Mouse (Mus musculus): Measurements from ENCODE around the gene Mmp20. TPM values are rescaled to one million over a fixed set of nuclear protein-coding genes. Genes with fewer than 3 reads are reported as not detected.
A peak's percentile ranks its signal among the peaks of the same experiment; 100 is the strongest.

Mmp20 gene
- total RNA-seq (2014; rRNA removed) (not detected in 2 replicates), polyA plus RNA-seq (2015; fragmentation: Nextera tagmentation; extraction: Ambion mirVana) (not detected in 2 replicates)

- Histone ChIP-seq H3K27me3 (ENCODE audit: insufficient read depth, low read length) (no peaks in the 10 kb centered on the region), H3K27ac (ENCODE audit: low read depth, low read length) (no peak within 1 kb of the TSS), H3K36me3 (ENCODE audit: insufficient read depth, low read length) (no peaks in the 10 kb centered on the region), H3K4me3 (ENCODE audit: low read depth, low read length) (no peak within 1 kb of the TSS), H3K4me2 (ENCODE audit: low read depth, low read length, poor library complexity, severe bottlenecking) (no peak within 1 kb of the TSS), H3K9ac (replicated peaks; ENCODE audit: low read length, poor library complexity, severe bottlenecking) (no peak within 1 kb of the TSS), H3K9me3 (ENCODE audit: low read length) (no peaks in the 10 kb centered on the region), H3K4me1 (ENCODE audit: insufficient read depth, low read length) (no peaks in the 10 kb centered on the region)
- DNase-seq (ENCODE audit: low spot score) (no peak), ATAC-seq (ENCODE audit: low FRiP score) (no peak)
- no peak for TF ChIP-seq CTCF (IDR thresholded peaks at IDR 0.05)
Measured at GRCm38 (mm10) chr9:7627931-7628330, at the start of gene Mmp20. Mmp20 (plus strand) TSS chr9:7628231.

DNA sequence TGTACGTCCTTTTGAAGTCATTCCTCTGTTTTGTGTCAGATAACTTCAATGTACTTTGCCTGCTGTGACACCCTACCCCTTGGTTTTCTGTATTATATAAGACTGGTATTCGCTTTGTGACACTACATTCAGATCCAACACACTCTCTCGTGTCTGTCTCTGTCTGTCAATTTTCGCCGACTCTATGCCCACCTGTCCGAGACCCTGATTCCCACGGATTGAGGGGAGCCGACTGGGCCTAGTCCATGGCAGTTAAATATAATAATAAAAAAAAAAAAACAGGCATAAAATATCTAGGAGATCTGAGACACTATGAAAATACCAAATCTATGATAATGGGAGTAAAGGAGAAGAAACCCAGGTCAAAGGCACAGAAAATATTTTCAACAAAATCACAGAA, 38.0 kb upstream of the Mmp20 start:
- no peaks in the 10 kb centered on the region for H3K36me3 ChIP-seq (ENCODE audit: insufficient read depth, low read length)
- WGBS = 79% methylated on average over 8 of the region's 8 CpGs
- ATAC-seq (ENCODE audit: low FRiP score) (no peak), DNase-seq (ENCODE audit: low spot score) (no peak)
- H3K9ac ChIP-seq (replicated peaks; ENCODE audit: low read length, poor library complexity, severe bottlenecking) = no peak overlapping the region
- no peak overlapping the region for H3K4me2 ChIP-seq (ENCODE audit: low read depth, low read length, poor library complexity, severe bottlenecking)
- no peaks in the 10 kb centered on the region for H3K4me1 ChIP-seq (ENCODE audit: insufficient read depth, low read length)
- H3K27me3 ChIP-seq (ENCODE audit: insufficient read depth, low read length) = no peaks in the 10 kb centered on the region
- H3K27ac ChIP-seq (ENCODE audit: low read depth, low read length) = no peak overlapping the region
- no peak for TF ChIP-seq CTCF (IDR thresholded peaks at IDR 0.05)
- H3K4me3 ChIP-seq (ENCODE audit: low read depth, low read length) = no peak overlapping the region
- no peaks in the 10 kb centered on the region for H3K9me3 ChIP-seq (ENCODE audit: low read length)

DNA sequence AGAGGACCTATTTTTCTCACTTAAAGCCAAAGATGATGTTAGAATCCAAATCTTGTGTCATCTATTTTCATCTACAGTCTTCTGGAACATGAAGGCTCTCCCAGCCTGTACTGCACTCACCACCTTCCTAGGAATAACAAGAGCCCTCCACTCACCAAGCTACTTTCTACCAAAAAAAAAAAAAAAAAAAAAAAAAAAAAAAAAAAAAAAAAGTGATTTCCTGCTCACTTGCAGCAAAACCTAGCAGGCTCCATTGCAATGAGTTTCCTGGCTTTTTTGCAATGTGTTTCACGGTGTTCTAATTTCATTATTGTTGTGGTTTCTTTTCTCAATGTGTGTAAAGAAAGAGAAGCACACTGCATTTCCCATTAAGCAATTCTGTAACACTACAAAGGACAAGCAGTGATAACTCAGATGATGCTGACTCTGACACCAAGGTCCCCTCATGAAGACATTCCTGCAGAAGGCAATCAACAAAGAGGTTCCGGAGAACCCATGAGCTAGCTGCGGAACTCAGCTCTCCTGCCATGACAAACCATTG, 34.7 kb upstream of the Mmp20 start:
- Histone ChIP-seq H3K4me1 (ENCODE audit: insufficient read depth, low read length) (no peaks in the 10 kb centered on the region), H3K36me3 (ENCODE audit: insufficient read depth, low read length) (no peaks in the 10 kb centered on the region), H3K9ac (replicated peaks; ENCODE audit: low read length, poor library complexity, severe bottlenecking) (no peak overlapping the region), H3K27me3 (ENCODE audit: insufficient read depth, low read length) (no peaks in the 10 kb centered on the region), H3K27ac (ENCODE audit: low read depth, low read length) (no peak overlapping the region), H3K4me2 (ENCODE audit: low read depth, low read length, poor library complexity, severe bottlenecking) (no peak overlapping the region), H3K4me3 (ENCODE audit: low read depth, low read length) (no peak overlapping the region), H3K9me3 (ENCODE audit: low read length) (no peaks in the 10 kb centered on the region)
- DNase-seq (ENCODE audit: low spot score) = no peak
- TF ChIP-seq CTCF (IDR thresholded peaks at IDR 0.05) = no peak
- WGBS = 89% methylated on average over 3 of the region's 3 CpGs
- no peak for ATAC-seq (ENCODE audit: low FRiP score)

GRCm38 (mm10) chr9:7594816-7595540, 33.1 kb upstream of the Mmp20 start:
- 9% methylated on average over 6 of the region's 6 CpGs for WGBS
- no peaks in the 10 kb centered on the region for H3K27me3 ChIP-seq (ENCODE audit: insufficient read depth, low read length)
- H3K9ac ChIP-seq (replicated peaks; ENCODE audit: low read length, poor library complexity, severe bottlenecking) = peak overlapping the region; percentile 29; the same call in 1 of the 2 replicates
- no peaks in the 10 kb centered on the region for H3K36me3 ChIP-seq (ENCODE audit: insufficient read depth, low read length)
- no peak overlapping the region for H3K27ac ChIP-seq (ENCODE audit: low read depth, low read length)
- no peaks in the 10 kb centered on the region for H3K4me1 ChIP-seq (ENCODE audit: insufficient read depth, low read length)
- TF ChIP-seq CTCF (IDR thresholded peaks at IDR 0.05) = peak; percentile 94
- H3K4me2 ChIP-seq (ENCODE audit: low read depth, low read length, poor library complexity, severe bottlenecking) = peak overlapping the region; percentile 45
- ATAC-seq (ENCODE audit: low FRiP score) (peak; percentile 98), DNase-seq (ENCODE audit: low spot score) (peak; percentile 94)
- H3K4me3 ChIP-seq (ENCODE audit: low read depth, low read length) = peak overlapping the region; percentile 33
- no peaks in the 10 kb centered on the region for H3K9me3 ChIP-seq (ENCODE audit: low read length)

DNA sequence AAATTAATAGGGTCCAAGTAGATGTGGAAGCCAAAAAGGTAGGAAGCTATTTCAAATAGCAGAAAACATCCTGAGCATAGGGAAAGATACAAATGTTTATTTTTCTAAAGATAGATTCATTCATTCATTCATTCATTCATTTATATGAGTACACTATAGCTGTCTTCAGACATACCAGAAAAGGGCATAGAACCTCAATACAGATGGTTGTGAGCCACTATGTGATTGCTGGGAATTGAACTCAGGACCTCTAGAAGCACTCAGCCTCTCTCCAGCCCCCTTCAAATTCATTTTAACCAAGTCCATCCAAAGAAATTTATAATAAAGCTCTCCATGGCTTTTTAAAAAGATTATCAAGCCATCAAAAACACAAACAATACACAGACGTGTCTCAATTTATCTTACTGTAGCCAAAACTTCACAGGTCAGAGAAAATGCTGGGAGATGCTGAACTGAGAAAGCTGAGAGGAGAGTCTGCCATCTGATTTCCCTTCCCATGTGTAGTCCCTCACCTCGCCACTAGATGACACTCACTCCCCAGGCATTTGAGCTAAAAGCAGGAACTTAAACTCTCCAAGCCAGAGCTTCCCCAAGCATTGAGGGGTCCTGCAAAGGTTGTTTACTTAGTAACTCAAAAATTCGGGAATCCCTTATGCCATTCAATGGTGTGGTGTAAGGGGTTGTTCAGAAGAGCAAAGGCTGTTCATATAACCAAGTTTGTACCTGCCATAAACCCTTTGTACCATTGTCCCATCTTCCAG, 24.9 kb upstream of the Mmp20 start:
- Histone ChIP-seq H3K9ac (replicated peaks; ENCODE audit: low read length, poor library complexity, severe bottlenecking) (no peak overlapping the region), H3K9me3 (ENCODE audit: low read length) (no peaks in the 10 kb centered on the region), H3K4me2 (ENCODE audit: low read depth, low read length, poor library complexity, severe bottlenecking) (no peak overlapping the region), H3K36me3 (ENCODE audit: insufficient read depth, low read length) (no peaks in the 10 kb centered on the region), H3K27me3 (ENCODE audit: insufficient read depth, low read length) (no peaks in the 10 kb centered on the region), H3K4me3 (ENCODE audit: low read depth, low read length) (no peak overlapping the region), H3K4me1 (ENCODE audit: insufficient read depth, low read length) (no peaks in the 10 kb centered on the region), H3K27ac (ENCODE audit: low read depth, low read length) (no peak overlapping the region)
- WGBS = under 1% methylated on average over 3 of the region's 3 CpGs
- TF ChIP-seq CTCF (IDR thresholded peaks at IDR 0.05) = peak; percentile 98
- ATAC-seq (ENCODE audit: low FRiP score) = peak; percentile 74
- peak; percentile 62 for DNase-seq (ENCODE audit: low spot score)

GRCm38 (mm10) chr9:7604005-7604404, 24.0 kb upstream of the Mmp20 start:
- no peaks in the 10 kb centered on the region for H3K36me3 ChIP-seq (ENCODE audit: insufficient read depth, low read length)
- H3K27me3 ChIP-seq (ENCODE audit: insufficient read depth, low read length) = no peaks in the 10 kb centered on the region
- H3K9ac ChIP-seq (replicated peaks; ENCODE audit: low read length, poor library complexity, severe bottlenecking) = no peak overlapping the region
- H3K4me3 ChIP-seq (ENCODE audit: low read depth, low read length) = no peak overlapping the region
- H3K27ac ChIP-seq (ENCODE audit: low read depth, low read length) = no peak overlapping the region
- DNase-seq (ENCODE audit: low spot score) (no peak), ATAC-seq (ENCODE audit: low FRiP score) (peak; percentile 29; the same call in 1 of the 2 replicates)
- no peaks in the 10 kb centered on the region for H3K9me3 ChIP-seq (ENCODE audit: low read length)
- 75% methylated on average over 6 of the region's 6 CpGs for WGBS
- no peak for TF ChIP-seq CTCF (IDR thresholded peaks at IDR 0.05)
- no peaks in the 10 kb centered on the region for H3K4me1 ChIP-seq (ENCODE audit: insufficient read depth, low read length)
- no peak overlapping the region for H3K4me2 ChIP-seq (ENCODE audit: low read depth, low read length, poor library complexity, severe bottlenecking)

Data from midbrain, postnatal 0 days (tissue).